Mouse (Mus musculus): ENCODE data around the gene Wfdc13.

DNA sequence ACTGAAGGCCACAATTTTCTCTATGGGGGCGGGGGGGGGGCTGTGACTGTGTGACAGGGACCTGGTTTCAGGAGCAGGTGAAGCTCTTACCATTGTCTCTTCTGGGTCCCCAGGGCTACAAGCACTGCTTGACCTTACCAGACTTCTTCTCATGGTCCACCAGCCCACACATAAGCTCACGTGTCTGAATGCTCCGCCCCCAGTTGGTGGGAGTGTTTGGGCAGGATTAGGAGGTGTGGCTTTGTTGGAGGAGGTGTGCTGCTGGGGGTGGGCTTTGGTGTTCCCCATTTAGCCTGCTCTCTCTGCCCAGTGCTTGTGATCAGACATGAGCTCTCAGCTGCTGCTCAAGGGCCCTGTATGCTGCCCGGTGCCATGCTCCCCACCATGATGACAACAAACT lies 38.4 kb downstream of the Wfdc13 start:
- TF ChIP-seq CTCF (IDR thresholded peaks at IDR 0.05; ENCODE audit: low read depth, low read length) (no peak), POLR2A (IDR thresholded peaks at IDR 0.05; ENCODE audit: borderline replicate concordance, low read depth, low read length) (no peak)

Measured in bone marrow macrophage, adult 2 months (primary cell).